Mouse (Mus musculus) stomach, embryonic 14.5 days (tissue): ENCODE data around the gene Lca5. TPM values are rescaled to one million over a fixed set of nuclear protein-coding genes. Genes with fewer than 3 reads are reported as not detected.

Experiments used
- ATAC-seq: fragments of 200-750 bp; cut with Nextera tagmentation; 2 replicates; pipeline ENCODE4 v1.8.0; 2017; ENCODE audit warnings: low read depth, moderate TSS enrichment; ENCODE audit not compliant: insufficient number of reproducible peaks, insufficient read depth, low FRiP score
- H3K27ac ChIP-seq: fragments of 300-500 bp; sonication (generic); 2 replicates; pipeline ENCODE4 v1.5.1; 2014; ENCODE audit warnings: mild to moderate bottlenecking, low read length, moderate library complexity, mixed read lengths
- H3K27me3 ChIP-seq: fragments of 300-500 bp; sonication (generic); 2 replicates; pipeline ENCODE4 v1.6.1; 2014; ENCODE audit warnings: low read length, control low read depth, mixed read lengths; ENCODE audit not compliant: control insufficient read depth, insufficient read depth
- H3K36me3 ChIP-seq: fragments of 300-500 bp; sonication (generic); 2 replicates; pipeline ENCODE4 v1.6.1; 2014; ENCODE audit warnings: mild to moderate bottlenecking, control low read depth, low read length, moderate library complexity, mixed read lengths; ENCODE audit not compliant: control insufficient read depth, insufficient read depth
- H3K4me1 ChIP-seq: fragments of 300-500 bp; sonication (generic); 2 replicates; pipeline ENCODE4 v1.6.1; 2014; ENCODE audit warnings: low read length, control low read depth, mixed read lengths; ENCODE audit not compliant: control insufficient read depth, insufficient read depth
- H3K4me2 ChIP-seq: fragments of 300-500 bp; sonication (generic); replicated peaks from 2 replicates; pipeline ENCODE4 v1.6.1; 2014; ENCODE audit warnings: low read depth, low read length, control low read depth
- H3K4me3 ChIP-seq: fragments of 300-500 bp; sonication (generic); 2 replicates; pipeline ENCODE4 v1.5.1; 2014; ENCODE audit warnings: low read depth, low read length, control low read depth
- H3K9ac ChIP-seq: fragments of 300-500 bp; sonication (generic); replicated peaks from 2 replicates; pipeline ENCODE4 v1.6.1; 2014; ENCODE audit warnings: low read depth, mild to moderate bottlenecking, control low read depth, low read length, moderate library complexity, mixed read lengths
- H3K9me3 ChIP-seq: fragments of 300-500 bp; sonication (generic); 2 replicates; pipeline ENCODE4 v1.6.1; 2016; ENCODE audit warnings: low read depth, low read length, control low read depth; ENCODE audit not compliant: control insufficient read depth
- WGBS: fragments of 180-500 bp; shearing (Covaris S2); extraction: QIAGEN DNeasy Blood & Tissue Kit; methylation state at CpG from one replicate; pipeline ENCODE4 v1.1.7; 2014; 5-methylcytosine and 5-hydroxymethylcytosine counted together
- polyA plus RNA-seq: library from polyadenylated mRNA; unstranded; fragments of >200 nt; fragmentation: Nextera tagmentation; extraction: Ambion mirVana; gene quantifications from 2 replicates; pipeline ENCODE4 v1.2.1, GENCODE M21; 2014

The Lca5 gene
- polyA plus RNA-seq, 1 experiment from 2014 or later, result 29.7 TPM

DNA sequence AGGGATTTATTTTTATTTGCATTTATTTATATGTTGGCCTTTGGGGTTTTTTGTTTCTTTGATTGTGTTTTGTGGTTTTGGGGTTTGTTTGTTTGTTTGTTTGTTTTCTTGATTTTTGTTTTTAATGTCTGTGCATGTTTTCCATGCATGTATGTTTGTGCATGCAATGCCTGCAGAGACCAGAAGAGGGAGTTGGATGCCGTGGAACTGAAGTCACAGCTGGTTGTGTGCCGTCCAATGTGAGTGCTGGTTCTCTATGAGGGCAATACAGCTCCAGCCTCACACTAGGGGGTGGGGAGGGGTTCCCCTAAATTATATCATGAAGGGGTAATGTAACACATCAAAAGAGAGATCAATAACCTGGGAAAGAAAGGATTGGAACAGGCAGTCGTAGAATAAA, 58.2 kb downstream of the Lca5 start:
- Histone ChIP-seq H3K36me3 (no peaks in the 10 kb centered on the region), H3K4me1 (no peaks in the 10 kb centered on the region), H3K9ac (no peak overlapping the region), H3K27me3 (no peaks in the 10 kb centered on the region), H3K27ac (no peak overlapping the region), H3K4me2 (no peak overlapping the region), H3K9me3 (no peaks in the 10 kb centered on the region), H3K4me3 (no peak overlapping the region)
- ATAC-seq, result no peak
- 57% methylated on average over 3 of the region's 3 CpGs for WGBS

DNA sequence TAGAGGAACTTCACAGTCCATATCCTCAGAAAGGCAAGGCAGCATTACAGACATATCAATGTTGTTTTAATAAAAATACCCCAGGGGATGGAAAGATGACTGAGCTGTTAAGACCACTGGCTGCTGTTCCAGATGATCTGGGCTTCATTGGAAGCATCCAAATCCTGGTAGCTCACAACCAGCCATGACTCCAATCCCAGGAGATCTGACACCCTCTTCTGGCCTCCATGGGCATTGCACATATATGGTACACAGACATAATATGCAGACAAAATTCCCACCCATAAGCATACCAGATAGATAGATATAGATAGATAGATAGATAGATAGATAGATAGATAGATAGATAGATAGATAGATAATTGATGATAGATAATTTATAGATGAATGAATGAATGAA, 59.6 kb downstream of the Lca5 start:
- Histone ChIP-seq H3K36me3 (no peaks in the 10 kb centered on the region), H3K27me3 (no peaks in the 10 kb centered on the region), H3K4me1 (no peaks in the 10 kb centered on the region), H3K9ac (no peak overlapping the region), H3K4me3 (no peak overlapping the region), H3K4me2 (no peak overlapping the region), H3K9me3 (no peaks in the 10 kb centered on the region), H3K27ac (no peak overlapping the region)
- ATAC-seq, result no peak

DNA sequence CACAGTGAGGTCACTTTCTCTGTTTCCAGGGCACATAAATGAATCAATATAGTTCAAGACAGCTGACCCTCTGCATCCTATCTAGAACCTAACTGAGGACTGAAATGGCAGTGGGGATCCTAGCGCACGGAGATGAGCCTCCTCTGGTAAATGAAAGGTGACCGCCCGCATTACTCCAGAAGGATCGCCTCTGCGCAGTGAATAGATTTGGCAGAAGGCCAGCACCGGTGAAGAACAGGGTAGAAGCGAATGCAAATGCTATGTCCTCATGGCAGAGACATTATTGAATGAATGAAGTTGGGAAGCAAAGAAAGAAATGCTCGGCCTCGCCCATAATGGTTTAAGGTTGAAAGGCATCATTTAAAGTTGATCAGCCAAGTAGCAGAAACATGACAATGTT, 61.3 kb downstream of the Lca5 start:
- no peak overlapping the region for H3K4me2 ChIP-seq
- no peak overlapping the region for H3K4me3 ChIP-seq
- no peaks in the 10 kb centered on the region for H3K4me1 ChIP-seq
- H3K9me3 ChIP-seq, result no peaks in the 10 kb centered on the region
- H3K36me3 ChIP-seq, result no peaks in the 10 kb centered on the region
- ATAC-seq, result no peak
- H3K9ac ChIP-seq, result no peak overlapping the region
- 73% methylated on average over 10 of the region's 10 CpGs for WGBS
- H3K27me3 ChIP-seq, result no peaks in the 10 kb centered on the region
- no peak overlapping the region for H3K27ac ChIP-seq

DNA sequence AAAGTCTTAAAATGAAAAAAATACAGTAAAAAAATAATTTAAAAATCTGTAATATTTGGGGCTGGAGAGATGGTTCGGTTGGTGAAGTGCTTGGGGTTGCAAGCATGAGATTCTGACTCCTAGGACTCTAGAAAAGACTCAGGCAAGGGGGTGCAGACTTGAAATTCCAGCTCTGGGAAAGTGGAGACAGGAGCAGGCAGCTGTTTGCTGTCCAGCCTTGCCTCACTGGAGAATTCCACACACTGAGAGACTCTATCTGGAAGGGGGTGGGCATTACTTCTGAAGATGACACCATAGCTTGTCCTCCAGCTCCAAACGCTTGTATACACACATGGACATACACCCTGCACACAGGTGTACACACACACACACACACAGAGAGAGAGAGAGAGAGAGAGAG, 63.8 kb downstream of the Lca5 start:
- 62% methylated on average over 2 of the region's 2 CpGs for WGBS
- Histone ChIP-seq H3K27me3 (no peaks in the 10 kb centered on the region), H3K4me2 (no peak overlapping the region), H3K4me3 (no peak overlapping the region), H3K27ac (no peak overlapping the region), H3K9ac (no peak overlapping the region), H3K4me1 (no peaks in the 10 kb centered on the region), H3K36me3 (no peaks in the 10 kb centered on the region), H3K9me3 (no peaks in the 10 kb centered on the region)
- no peak for ATAC-seq

DNA sequence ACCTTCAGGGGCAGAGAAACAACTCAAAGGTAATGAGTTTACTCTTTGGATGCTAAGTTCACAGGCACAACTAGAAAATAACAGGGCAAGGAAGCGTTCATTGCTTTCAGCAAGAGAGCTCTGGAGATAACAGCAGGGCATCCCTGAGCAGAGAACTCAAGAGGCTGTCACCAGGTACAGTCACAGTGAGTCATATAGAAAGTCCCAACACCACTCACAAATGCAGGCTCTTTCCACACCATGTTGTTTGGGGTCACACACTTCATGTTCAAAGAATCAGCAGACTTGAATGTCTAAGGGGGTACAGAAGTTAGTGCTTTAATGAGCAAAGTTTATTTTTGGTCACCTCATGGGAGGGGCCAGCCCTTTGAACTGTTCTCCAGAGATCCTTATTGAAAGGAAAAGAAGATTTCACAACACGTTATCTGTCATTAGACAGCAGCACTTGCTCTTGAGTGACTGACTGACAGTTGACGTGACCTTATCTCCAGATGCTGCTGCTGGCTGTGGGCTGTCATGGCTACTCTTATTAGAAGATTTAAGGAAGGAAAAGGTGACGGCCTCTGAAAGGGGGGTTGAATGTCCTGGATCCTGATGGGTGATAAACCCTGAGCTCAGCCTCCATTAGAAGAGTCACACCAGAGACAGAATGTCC, 65.3 kb downstream of the Lca5 start:
- no peak overlapping the region for H3K27ac ChIP-seq
- H3K4me2 ChIP-seq, result no peak overlapping the region
- no peaks in the 10 kb centered on the region for H3K27me3 ChIP-seq
- no peaks in the 10 kb centered on the region for H3K9me3 ChIP-seq
- no peak overlapping the region for H3K9ac ChIP-seq
- no peaks in the 10 kb centered on the region for H3K36me3 ChIP-seq
- H3K4me3 ChIP-seq, result no peak overlapping the region
- no peak for ATAC-seq
- no peaks in the 10 kb centered on the region for H3K4me1 ChIP-seq
- 74% methylated on average over 4 of the region's 4 CpGs for WGBS

DNA sequence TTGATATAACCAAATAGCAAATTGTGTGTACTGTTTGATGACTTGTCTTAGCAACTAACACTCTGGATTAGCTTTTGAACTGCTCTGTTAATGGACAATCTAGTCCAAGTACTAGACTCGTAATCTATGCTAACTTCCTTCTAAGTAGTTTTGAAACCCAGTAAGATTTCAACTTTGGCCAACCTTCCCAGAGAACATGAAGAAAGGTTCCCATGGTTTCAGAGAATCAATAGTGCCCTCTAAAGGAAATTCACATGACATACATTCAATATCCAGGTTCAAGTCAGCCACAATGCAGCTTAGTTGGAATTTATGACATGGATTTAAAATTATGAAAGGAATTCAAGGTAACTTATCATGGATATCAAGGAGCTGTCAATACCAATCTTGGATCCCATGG, 70.0 kb downstream of the Lca5 start:
- no peak overlapping the region for H3K4me2 ChIP-seq
- H3K9ac ChIP-seq, result no peak overlapping the region
- H3K9me3 ChIP-seq, result no peaks in the 10 kb centered on the region
- H3K27ac ChIP-seq, result no peak overlapping the region
- no peak overlapping the region for H3K4me3 ChIP-seq
- 32% methylated on average over 1 of the region's 1 CpGs for WGBS
- H3K27me3 ChIP-seq, result no peaks in the 10 kb centered on the region
- no peaks in the 10 kb centered on the region for H3K36me3 ChIP-seq
- no peak for ATAC-seq
- no peaks in the 10 kb centered on the region for H3K4me1 ChIP-seq

DNA sequence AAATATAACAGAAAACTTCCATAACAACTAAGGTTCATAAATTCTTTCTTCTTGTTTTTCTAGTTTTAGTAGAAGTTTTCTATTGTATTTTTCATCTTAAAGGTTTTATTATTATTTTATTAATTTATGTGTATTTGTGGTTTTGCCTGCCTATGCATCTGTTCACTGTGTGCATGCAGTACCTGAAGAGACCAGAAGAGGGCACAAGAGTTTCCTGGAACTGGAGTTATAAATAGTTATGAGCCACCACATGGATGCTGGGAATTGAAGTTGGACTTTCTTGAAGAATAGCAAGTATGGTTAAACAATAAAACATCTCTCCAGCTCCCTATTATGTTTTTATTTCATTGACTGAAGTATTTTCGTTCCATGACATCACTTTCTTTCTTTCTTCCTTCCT, 72.7 kb downstream of the Lca5 start:
- no peak overlapping the region for H3K9ac ChIP-seq
- WGBS, result 90% methylated on average over 1 of the region's 1 CpGs
- H3K27ac ChIP-seq, result no peak overlapping the region
- no peak overlapping the region for H3K4me3 ChIP-seq
- H3K4me1 ChIP-seq, result no peaks in the 10 kb centered on the region
- no peak for ATAC-seq
- H3K4me2 ChIP-seq, result no peak overlapping the region
- H3K36me3 ChIP-seq, result no peaks in the 10 kb centered on the region
- H3K27me3 ChIP-seq, result no peaks in the 10 kb centered on the region
- H3K9me3 ChIP-seq, result no peaks in the 10 kb centered on the region

DNA sequence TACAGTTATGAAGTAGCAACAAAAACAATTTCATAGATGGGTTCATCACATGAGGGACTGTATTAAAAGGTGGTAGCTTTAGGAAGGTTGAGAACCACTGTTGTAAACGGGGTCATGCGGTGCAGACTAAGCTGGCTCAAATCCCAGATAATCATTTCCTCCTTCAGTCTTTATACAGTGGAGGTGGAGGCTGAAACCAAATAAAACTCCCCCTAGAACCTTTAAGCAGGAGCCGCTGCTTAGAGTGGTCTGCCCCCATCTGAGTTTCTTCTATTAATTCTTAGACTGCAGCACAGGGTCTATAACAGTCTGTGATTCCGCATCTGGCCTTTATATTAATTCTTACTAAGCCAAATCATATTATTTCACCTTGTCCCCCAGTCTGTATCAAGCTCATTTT, 85.1 kb downstream of the Lca5 start:
- 54% methylated on average over 4 of the region's 4 CpGs for WGBS
- Histone ChIP-seq H3K4me2 (no peak overlapping the region), H3K36me3 (no peaks in the 10 kb centered on the region), H3K27me3 (no peaks in the 10 kb centered on the region), H3K4me1 (peaks cover 12% of the 10 kb centered on the region), H3K4me3 (no peak overlapping the region), H3K9ac (no peak overlapping the region), H3K9me3 (no peaks in the 10 kb centered on the region), H3K27ac (no peak overlapping the region)
- no peak for ATAC-seq

DNA sequence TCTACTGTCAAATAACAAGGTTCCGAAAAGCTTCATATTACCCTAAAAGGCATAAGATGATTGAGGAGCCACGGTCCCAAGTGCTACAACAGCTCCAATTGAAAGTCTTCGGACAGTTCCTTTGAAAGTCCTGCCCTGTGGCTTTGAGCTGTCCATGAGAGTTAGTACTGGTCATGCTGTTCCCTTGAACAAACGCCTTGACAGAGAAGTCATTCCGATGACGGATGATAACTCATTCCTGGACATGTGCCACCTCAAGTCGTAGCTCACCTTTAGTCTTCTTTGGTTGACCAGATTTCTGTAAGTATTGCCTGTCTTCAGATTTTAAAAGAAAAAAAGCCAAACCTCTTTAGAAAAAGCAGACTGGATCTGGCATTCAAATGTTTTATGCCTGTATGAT, 87.6 kb downstream of the Lca5 start:
- H3K27ac ChIP-seq, result no peak overlapping the region
- H3K27me3 ChIP-seq, result no peaks in the 10 kb centered on the region
- no peak overlapping the region for H3K4me3 ChIP-seq
- H3K9ac ChIP-seq, result no peak overlapping the region
- no peaks in the 10 kb centered on the region for H3K9me3 ChIP-seq
- H3K4me2 ChIP-seq, result no peak overlapping the region
- ATAC-seq, result no peak
- WGBS, result 56% methylated on average over 7 of the region's 7 CpGs
- no peaks in the 10 kb centered on the region for H3K36me3 ChIP-seq
- H3K4me1 ChIP-seq, result peaks cover 32% of the 10 kb centered on the region
